Mouse (Mus musculus) bone marrow macrophage, adult 2 months (primary cell): Measurements from ENCODE around the gene Txk.

Experiments
- CTCF ChIP-seq: IDR thresholded peaks from 2 replicates; pipeline ENCODE4 v1.5.1; 2012; ENCODE audit warnings: low read depth, mild to moderate bottlenecking, low read length, moderate library complexity
- POLR2A ChIP-seq: IDR thresholded peaks from 2 replicates; pipeline ENCODE4 v1.6.1; 2012; ENCODE audit warnings: mild to moderate bottlenecking, low read depth, low read length, borderline replicate concordance

- TF ChIP-seq CTCF = no peak
- TF ChIP-seq POLR2A = no peak
Measured at GRCm38 (mm10) chr5:72646996-72647395, 105.6 kb downstream of the Txk start.
